Mouse (Mus musculus): ENCODE data around the gene Fam92b. TPM values are rescaled to one million over a fixed set of nuclear protein-coding genes. Genes with fewer than 3 reads are reported as not detected.
A peak's percentile ranks its signal among the peaks of the same experiment; 100 is the strongest.

Gene Fam92b
- polyA plus RNA-seq, 1 experiment = 10.2 TPM

- Histone ChIP-seq H3K4me1 (ENCODE audit: control insufficient read depth, insufficient read depth, low read length) (peaks cover 16% of the 10 kb centered on the region), H3K4me3 (replicated peaks; ENCODE audit: extremely low read depth, low read depth, low read length) (peak overlapping the region; percentile 20)
- 27% methylated on average over 20 of the region's 20 CpGs for WGBS
- peak; percentile 94 for DNase-seq
- no peak for TF ChIP-seq POLR2A (IDR thresholded peaks at IDR 0.05; ENCODE audit: borderline replicate concordance, extremely low read depth, low read depth, low read length)
- TF ChIP-seq CTCF (IDR thresholded peaks at IDR 0.05; ENCODE audit: insufficient read depth, low read length) = no peak
These were observed 13.6 kb upstream of the Fam92b start for GRCm38 (mm10) chr8:120190810-120191413.

DNA sequence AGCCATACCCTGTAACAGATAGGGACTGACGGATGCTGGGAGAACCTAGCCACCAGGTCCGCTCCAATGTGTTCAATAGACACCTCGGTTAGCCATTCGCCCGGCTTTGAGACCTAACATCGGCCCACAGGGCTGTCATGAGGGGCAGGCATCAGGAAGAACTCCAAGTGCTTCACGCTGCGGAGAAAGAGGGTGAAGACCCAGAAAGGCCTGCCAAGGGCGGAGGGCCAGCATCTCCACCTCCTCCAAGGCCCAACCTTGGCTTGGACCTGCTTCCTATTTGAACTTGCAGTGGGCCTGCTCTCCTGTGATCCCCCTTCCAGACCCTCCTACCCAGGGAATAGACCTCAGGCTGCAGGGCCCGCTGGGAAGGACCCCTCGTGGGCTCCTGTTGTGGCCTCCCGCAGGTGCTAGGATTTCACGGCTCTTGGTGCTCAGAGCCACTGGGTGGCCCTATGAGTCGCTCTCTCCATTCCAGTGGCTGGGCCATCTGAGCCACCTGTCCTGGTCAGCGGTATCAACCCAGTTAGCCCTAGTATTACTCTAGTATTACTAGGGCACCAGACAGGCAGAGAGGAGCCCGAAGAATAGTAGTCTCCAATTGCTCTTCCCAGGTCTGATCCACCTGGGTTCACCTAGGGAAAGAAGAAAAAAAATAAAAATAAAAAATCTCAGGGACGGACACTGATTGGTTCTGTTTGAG lies 13.0 kb upstream of the Fam92b start:
- no peak for TF ChIP-seq CTCF (IDR thresholded peaks at IDR 0.05; ENCODE audit: insufficient read depth, low read length)
- no peak for TF ChIP-seq POLR2A (IDR thresholded peaks at IDR 0.05; ENCODE audit: borderline replicate concordance, extremely low read depth, low read depth, low read length)
- no peak for DNase-seq
- no peak overlapping the region for H3K4me3 ChIP-seq (replicated peaks; ENCODE audit: extremely low read depth, low read depth, low read length)
- 83% methylated on average over 17 of the region's 17 CpGs for WGBS
- peaks cover 21% of the 10 kb centered on the region for H3K4me1 ChIP-seq (ENCODE audit: control insufficient read depth, insufficient read depth, low read length)

- no peak for TF ChIP-seq CTCF (IDR thresholded peaks at IDR 0.05; ENCODE audit: insufficient read depth, low read length)
- no peak for TF ChIP-seq POLR2A (IDR thresholded peaks at IDR 0.05; ENCODE audit: borderline replicate concordance, extremely low read depth, low read depth, low read length)
- Histone ChIP-seq H3K4me1 (ENCODE audit: control insufficient read depth, insufficient read depth, low read length) (peaks cover 21% of the 10 kb centered on the region), H3K4me3 (replicated peaks; ENCODE audit: extremely low read depth, low read depth, low read length) (no peak overlapping the region)
- WGBS = 61% methylated on average over 6 of the region's 6 CpGs
- DNase-seq = no peak
These were observed 12.2 kb upstream of the Fam92b start for GRCm38 (mm10) chr8:120189440-120189839.

DNA sequence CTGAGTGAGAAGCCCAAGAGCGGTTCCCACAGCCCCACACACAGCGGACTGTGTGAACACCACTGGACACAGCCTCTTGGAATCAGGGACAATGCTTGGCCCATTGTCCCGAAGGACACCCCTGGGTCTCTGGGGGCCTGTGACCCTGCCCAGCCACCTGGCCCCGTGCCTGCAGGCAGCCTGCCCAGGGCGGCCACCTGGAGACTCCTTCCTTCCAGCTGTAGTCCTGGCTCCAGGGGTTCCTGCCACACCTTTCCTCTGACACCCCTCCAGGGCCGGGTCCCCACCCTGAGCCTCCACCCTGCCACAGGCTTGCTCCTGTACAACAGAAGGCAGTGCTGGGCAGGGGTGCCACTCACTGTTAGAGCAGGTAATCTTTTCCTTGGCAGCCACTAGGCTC lies 11.2 kb upstream of the Fam92b start:
- no peak overlapping the region for H3K4me3 ChIP-seq (replicated peaks; ENCODE audit: extremely low read depth, low read depth, low read length)
- TF ChIP-seq POLR2A (IDR thresholded peaks at IDR 0.05; ENCODE audit: borderline replicate concordance, extremely low read depth, low read depth, low read length) (no peak), CTCF (IDR thresholded peaks at IDR 0.05; ENCODE audit: insufficient read depth, low read length) (no peak)
- DNase-seq = no peak
- peaks cover 21% of the 10 kb centered on the region for H3K4me1 ChIP-seq (ENCODE audit: control insufficient read depth, insufficient read depth, low read length)
- WGBS = 65% methylated on average over 6 of the region's 6 CpGs

DNA sequence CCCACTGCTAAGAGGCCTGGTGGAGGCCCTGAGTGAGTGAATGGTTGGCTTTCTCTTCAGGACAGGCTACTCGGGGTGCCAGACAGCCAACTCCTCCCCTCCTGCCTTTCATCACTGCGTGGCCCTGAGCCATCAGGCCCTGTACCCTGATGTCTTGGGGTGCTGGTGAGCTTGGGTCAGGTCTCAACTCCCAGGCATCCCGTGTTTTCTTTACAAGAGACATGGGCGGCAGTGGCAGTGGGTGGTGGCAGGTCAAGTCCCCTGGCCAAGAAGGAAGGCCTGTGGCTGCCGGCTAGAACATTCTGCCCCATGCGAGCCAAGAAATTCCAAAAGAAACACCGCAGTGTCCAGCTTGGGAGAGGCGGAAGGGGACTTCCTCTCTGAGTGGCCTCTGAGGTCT lies 9.2 kb upstream of the Fam92b start:
- peak; percentile 29 for DNase-seq
- Histone ChIP-seq H3K4me3 (replicated peaks; ENCODE audit: extremely low read depth, low read depth, low read length) (no peak overlapping the region), H3K4me1 (ENCODE audit: control insufficient read depth, insufficient read depth, low read length) (peaks cover 21% of the 10 kb centered on the region)
- 41% methylated on average over 8 of the region's 8 CpGs for WGBS
- TF ChIP-seq POLR2A (IDR thresholded peaks at IDR 0.05; ENCODE audit: borderline replicate concordance, extremely low read depth, low read depth, low read length) (no peak), CTCF (IDR thresholded peaks at IDR 0.05; ENCODE audit: insufficient read depth, low read length) (no peak)

GRCm38 (mm10) chr8:120184850-120185792 lies 7.9 kb upstream of the Fam92b start:
- no peak overlapping the region for H3K4me3 ChIP-seq (replicated peaks; ENCODE audit: extremely low read depth, low read depth, low read length)
- H3K4me1 ChIP-seq (ENCODE audit: control insufficient read depth, insufficient read depth, low read length) = peaks cover 21% of the 10 kb centered on the region
- TF ChIP-seq POLR2A (IDR thresholded peaks at IDR 0.05; ENCODE audit: borderline replicate concordance, extremely low read depth, low read depth, low read length) (no peak), CTCF (IDR thresholded peaks at IDR 0.05; ENCODE audit: insufficient read depth, low read length) (no peak)
- 41% methylated on average over 16 of the region's 17 CpGs for WGBS
- DNase-seq = peak; percentile 25

- DNase-seq = no peak
- TF ChIP-seq POLR2A (IDR thresholded peaks at IDR 0.05; ENCODE audit: borderline replicate concordance, extremely low read depth, low read depth, low read length) (no peak), CTCF (IDR thresholded peaks at IDR 0.05; ENCODE audit: insufficient read depth, low read length) (no peak)
- 38% methylated on average over 9 of the region's 9 CpGs for WGBS
- Histone ChIP-seq H3K4me1 (ENCODE audit: control insufficient read depth, insufficient read depth, low read length) (peaks cover 21% of the 10 kb centered on the region), H3K4me3 (replicated peaks; ENCODE audit: extremely low read depth, low read depth, low read length) (no peak overlapping the region)
These were observed 7.1 kb upstream of the Fam92b start for GRCm38 (mm10) chr8:120184366-120184765.

DNA sequence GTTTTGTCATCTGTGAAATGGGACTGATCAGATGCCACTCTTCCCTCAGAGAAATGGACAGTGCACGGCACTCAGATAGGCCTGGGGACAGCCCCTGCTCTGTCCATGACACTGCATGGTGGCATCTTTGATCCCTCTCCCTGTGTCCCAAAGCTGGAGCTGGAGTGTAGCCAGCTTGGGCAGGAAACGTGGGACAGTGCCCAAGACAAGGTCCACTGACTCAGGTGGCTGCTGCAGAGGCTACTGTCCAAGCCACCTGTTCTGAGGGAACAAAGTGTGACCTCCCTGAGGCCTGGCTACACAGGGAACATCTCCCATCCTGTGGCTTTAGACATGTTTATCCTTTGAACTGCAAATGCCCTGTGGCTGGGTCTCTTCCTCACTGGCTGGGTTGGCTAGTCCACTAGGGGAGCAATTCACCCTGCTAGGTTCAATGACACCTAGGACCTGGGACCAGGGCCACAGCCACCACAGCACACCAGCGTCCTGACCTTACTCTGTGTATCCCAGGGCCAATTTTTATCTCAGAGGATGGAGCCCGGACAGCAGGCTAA lies 4.7 kb upstream of the Fam92b start:
- TF ChIP-seq POLR2A (IDR thresholded peaks at IDR 0.05; ENCODE audit: borderline replicate concordance, extremely low read depth, low read depth, low read length) = no peak
- no peak for TF ChIP-seq CTCF (IDR thresholded peaks at IDR 0.05; ENCODE audit: insufficient read depth, low read length)
- WGBS = 82% methylated on average over 4 of the region's 4 CpGs
- no peak overlapping the region for H3K4me3 ChIP-seq (replicated peaks; ENCODE audit: extremely low read depth, low read depth, low read length)
- peaks cover 8% of the 10 kb centered on the region for H3K4me1 ChIP-seq (ENCODE audit: control insufficient read depth, insufficient read depth, low read length)
- no peak for DNase-seq

GRCm38 (mm10) chr8:120181274-120181673 lies 4.0 kb upstream of the Fam92b start:
- Histone ChIP-seq H3K4me3 (replicated peaks; ENCODE audit: extremely low read depth, low read depth, low read length) (no peak overlapping the region), H3K4me1 (ENCODE audit: control insufficient read depth, insufficient read depth, low read length) (peaks cover 8% of the 10 kb centered on the region)
- 79% methylated on average over 5 of the region's 5 CpGs for WGBS
- TF ChIP-seq CTCF (IDR thresholded peaks at IDR 0.05; ENCODE audit: insufficient read depth, low read length) (no peak), POLR2A (IDR thresholded peaks at IDR 0.05; ENCODE audit: borderline replicate concordance, extremely low read depth, low read depth, low read length) (no peak)
- DNase-seq = no peak

Data from lung, adult 2 months (tissue).